Mouse (Mus musculus) c-Kit-positive CD71-positive TER-119-negative erythroid progenitor cells, embryonic 14.5 days (primary cell): ENCODE results near the gene Btbd35f13.
"Not testable (repeated sequence)": the region's sequence is repeated elsewhere in the genome, so short reads cannot be mapped to it uniquely, and the experiment has no call there.

Source experiments
- DNase-seq: peaks from one replicate; pipeline ENCODE4 v3.0.0-alpha.2; 2013; ENCODE audit warnings: low read depth

The Btbd35f13 gene

DNA sequence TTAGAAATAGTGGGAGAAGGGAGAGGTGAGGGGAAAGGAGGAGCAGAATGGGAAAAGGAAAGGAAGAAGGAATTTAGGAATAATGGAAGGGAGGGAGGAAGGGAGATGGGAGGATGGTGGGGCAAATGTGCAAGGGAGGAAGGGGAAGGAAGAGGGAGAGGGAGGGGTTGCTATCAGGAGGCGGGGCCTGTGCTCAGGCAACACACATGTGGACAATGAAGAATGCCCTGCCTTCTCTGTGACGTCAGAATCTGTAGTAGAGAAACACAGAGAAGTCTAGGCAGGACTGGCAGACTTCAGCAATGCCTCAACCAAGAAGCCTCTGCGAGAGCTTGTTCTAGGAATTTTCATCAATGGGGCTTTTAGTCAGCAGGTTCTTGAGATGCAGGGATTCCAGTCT is at the start of gene Btbd35f13:
Btbd35f13 (plus strand) TSS at position 301 of the 400 bp plus-strand sequence.
- not testable (repeated sequence) for DNase-seq

DNA sequence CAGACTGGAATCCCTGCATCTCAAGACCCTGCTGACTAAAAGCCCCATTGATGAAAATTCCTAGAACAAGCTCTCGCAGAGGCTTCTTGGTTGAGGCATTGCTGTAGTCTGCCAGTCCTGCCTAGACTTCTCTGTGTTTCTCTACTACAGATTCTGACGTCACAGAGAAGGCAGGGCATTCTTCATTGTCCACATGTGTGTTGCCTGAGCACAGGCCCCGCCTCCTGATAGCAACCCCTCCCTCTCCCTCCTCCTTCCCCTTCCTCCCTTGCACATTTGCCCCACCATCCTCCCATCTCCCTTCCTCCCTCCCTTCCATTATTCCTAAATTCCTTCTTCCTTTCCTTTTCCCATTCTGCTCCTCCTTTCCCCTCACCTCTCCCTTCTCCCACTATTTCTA is 45.3 kb downstream of the Btbd35f13 start, which contains the start of gene Btbd35f14:
Btbd35f14 (minus strand) TSS at position 101 of the 400 bp plus-strand sequence.
- not testable (repeated sequence) for DNase-seq
